Mouse (Mus musculus): Measurements from ENCODE around the gene Evi2. TPM values are rescaled to one million over a fixed set of nuclear protein-coding genes. Genes with fewer than 3 reads are reported as not detected.

Evi2 gene
- total RNA-seq (2023), result 10 to 100 TPM in 1 of 2 experiments, 1 to 10 TPM in 1; 9.7 to 13.1 TPM

GRCm38 (mm10) chr11:79530333-79530761, at the start of gene Evi2, which contains the start of gene Evi2a:
Gene Evi2 (minus strand): TSS chr11:79530589.
Gene Evi2a (minus strand): TSS chr11:79530609.

GRCm38 (mm10) chr11:79523560-79524309, 6.7 kb downstream of the Evi2 start, which contains the start of gene Evi2b:
Gene Evi2b (minus strand): TSS chr11:79523762.

DNA sequence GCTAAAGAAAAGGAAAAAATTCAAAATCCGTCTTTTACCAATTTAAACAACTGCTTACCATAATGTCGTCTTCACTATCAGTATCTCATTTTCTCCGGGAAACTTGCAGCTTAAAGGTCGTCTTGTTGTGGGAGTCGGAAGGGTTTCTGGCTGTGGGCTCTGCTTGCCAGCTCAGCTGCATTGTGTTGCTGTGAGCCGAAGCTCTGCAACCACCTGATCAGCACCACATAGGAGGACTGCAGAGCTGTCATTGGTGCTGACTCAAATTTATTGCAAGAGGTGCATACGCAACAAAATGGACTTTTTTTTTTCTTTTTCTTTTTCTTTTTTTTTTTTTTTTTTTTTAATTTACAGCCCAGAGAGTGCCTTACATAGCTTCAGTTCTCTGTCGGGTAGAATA, 26.5 kb downstream of the Evi2 start, which contains the start of gene Omg:
TSS of gene Omg (minus strand) at position 240 of the 400 bp plus-strand sequence.

Other genes with a start within 250 kb of the Evi2 start
- 1 to 10 TPM; 1.9 to 3.1 TPM for gene Gm9964, start 233.7 kb downstream of the Evi2 start, total RNA-seq (2023)
- gene Nf1, start 190.9 kb downstream of the Evi2 start, total RNA-seq (2023), result 10 to 100 TPM; 31.6 to 35.8 TPM
- gene Omg, start 26.5 kb downstream of the Evi2 start, total RNA-seq (2023), result 1 to 10 TPM in 1 of 2 experiments, under 1 TPM in 1; 0.50 to 1.1 TPM
- 100 to 1,000 TPM; 178 to 214 TPM for gene Evi2b, start 6.8 kb downstream of the Evi2 start, total RNA-seq (2023)
- gene Evi2a, start within 50 bp of the Evi2 start, total RNA-seq (2023), result 10 to 100 TPM; 55.9 to 82.5 TPM
- gene Rab11fip4, start 60.6 kb upstream of the Evi2 start, total RNA-seq (2023), result 1 to 10 TPM in 1 of 2 experiments, under 1 TPM in 1; 0.70 to 1.2 TPM

All from B cell, adult 67 days (primary cell).